Mouse (Mus musculus): ENCODE results near the gene Atp8b5.

GRCm38 (mm10) chr4:43258556-43258955 is 8.4 kb upstream of the Atp8b5 start:
- TF ChIP-seq MAX (IDR thresholded peaks at IDR 0.05; ENCODE audit: low read depth) (no peak), TCF3 (IDR thresholded peaks at IDR 0.05; ENCODE audit: insufficient read length, low read depth) (no peak), POLR2A (IDR thresholded peaks at IDR 0.05; ENCODE audit: insufficient read length, low read depth) (no peak), USF1 (IDR thresholded peaks at IDR 0.05; ENCODE audit: low read depth) (no peak), MYOD1 (IDR thresholded peaks at IDR 0.05; ENCODE audit: control insufficient read depth in 1 of 3, insufficient read length in 2 of 3, low read depth in 2 of 3) (no peak), E2F4 (IDR thresholded peaks at IDR 0.05; ENCODE audit: insufficient read depth) (no peak), POLR2AphosphoS2 (IDR thresholded peaks at IDR 0.05; ENCODE audit: insufficient read length, low read depth) (no peak), MYOG (IDR thresholded peaks at IDR 0.05; ENCODE audit: control insufficient read depth in 1 of 3, insufficient read depth in 1 of 3, insufficient read length in 2 of 3, low read depth in 2 of 3) (no peak), REST (IDR thresholded peaks at IDR 0.05; ENCODE audit: insufficient read depth, insufficient read length) (no peak), TCF12 (IDR thresholded peaks at IDR 0.05; ENCODE audit: insufficient read depth, poor library complexity, severe bottlenecking) (no peak), CEBPB (IDR thresholded peaks at IDR 0.05; ENCODE audit: insufficient read depth, poor library complexity, severe bottlenecking) (no peak), SRF (IDR thresholded peaks at IDR 0.05; ENCODE audit: control insufficient read depth, insufficient read length, low read depth) (no peak)

All from myocyte (in vitro differentiated cells).